Mouse (Mus musculus): ENCODE data around the gene Frmd5.

Gene Frmd5

DNA sequence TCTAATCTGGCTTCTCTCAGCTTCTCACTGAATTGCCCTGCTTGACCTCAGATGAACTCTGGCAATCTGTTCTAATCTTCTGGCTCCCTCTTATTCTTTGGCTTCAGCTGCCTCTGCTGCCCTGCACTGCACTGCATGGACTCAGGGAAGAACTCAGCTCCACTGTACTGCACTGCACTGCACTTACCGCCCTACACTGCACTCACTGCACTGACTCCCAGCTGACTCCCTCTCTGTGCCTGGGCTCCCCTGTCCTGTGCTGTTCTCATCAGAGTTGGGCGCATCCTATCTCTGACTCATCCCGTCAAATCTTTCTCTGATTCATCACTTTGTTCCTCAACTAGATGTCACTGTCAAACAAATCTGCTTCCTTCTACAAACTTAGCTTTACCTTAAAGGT, 124.5 kb downstream of the Frmd5 start:
- DNase-seq = no peak

DNA sequence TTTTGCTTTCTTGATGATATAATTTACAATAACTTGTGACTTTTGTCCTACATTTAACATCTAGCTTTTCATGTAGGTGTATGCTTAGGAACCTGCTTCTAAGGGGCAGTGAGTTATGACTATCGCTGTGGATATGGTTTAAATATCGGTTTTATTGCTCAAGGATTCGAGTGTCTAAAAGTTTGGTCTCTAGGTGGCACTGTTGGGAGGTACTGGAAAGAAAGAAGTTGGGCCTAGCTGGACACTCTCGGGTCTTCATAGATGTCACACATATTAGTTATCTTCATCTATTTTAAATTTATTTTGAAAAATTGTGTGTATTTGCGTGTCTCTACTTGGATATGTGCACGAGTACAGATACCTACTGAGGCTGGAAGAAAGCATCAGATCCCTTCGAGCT, 127.2 kb downstream of the Frmd5 start:
- no peak for DNase-seq

DNA sequence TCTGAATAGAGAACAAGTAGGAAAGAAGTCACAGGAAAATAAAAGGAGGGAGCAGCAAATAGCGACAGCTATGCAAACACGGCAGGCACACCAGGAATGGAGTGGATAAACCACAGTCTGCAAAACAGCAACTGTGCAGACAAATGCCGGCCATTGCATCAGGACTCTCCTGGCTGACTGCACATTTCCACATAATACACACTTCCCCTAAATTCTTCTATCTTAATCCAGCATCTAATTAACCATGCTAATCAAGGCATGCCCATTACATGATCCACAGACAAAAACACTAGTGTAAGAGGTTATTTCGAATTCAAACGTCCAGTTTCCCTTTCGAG, 129.3 kb downstream of the Frmd5 start:
- DNase-seq = no peak

DNA sequence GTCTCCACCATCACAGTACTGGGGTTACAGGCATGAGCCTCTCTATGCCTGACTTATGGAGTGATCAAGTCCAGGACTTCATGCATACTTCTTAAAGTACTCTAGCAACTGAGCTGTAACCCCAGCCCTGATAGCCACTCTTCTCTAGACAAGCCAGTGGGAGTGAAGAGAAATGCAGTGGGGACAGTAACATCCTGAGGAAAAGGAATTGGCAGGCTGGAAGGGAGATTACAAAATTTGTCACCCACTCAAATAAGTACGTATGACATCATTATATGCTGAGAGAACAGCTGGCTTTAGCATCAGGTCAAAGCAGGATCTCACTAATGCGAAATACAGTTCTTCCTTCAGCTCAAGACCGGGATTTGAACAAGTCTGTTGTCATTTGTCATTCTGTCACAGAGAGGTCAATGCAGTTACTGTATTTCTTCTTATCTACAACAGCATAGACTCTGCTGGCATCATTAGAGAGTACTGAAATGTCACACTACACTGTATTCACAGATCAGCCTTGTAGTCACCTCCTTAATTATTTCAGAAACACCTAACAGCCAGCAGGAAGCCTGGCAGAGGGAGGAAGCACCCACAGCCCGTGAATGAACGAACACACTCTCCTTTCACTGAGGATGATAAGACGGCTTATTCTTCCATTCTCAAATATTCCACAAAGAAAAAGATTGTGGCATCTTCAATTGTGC, 129.8 kb downstream of the Frmd5 start:
- DNase-seq = no peak

DNA sequence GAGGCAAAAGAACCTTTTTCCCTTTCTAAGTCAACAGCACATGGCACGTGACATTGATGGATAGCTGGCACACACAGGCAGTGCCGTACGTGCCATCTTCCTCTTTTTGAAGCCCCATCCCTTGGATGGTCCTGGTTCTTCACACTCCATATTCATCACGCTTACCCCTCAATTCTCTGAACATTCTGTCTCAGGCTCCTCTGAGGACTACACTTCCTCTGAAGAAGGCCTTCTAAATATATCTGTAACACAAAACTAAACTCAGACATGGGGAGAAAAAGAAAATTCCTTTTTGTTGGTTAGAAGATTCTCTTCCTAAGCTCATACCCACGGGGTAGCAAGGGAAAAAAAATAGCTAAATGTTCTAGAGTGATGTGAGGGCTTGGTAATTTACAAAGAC, 131.0 kb downstream of the Frmd5 start:
- no peak for DNase-seq

DNA sequence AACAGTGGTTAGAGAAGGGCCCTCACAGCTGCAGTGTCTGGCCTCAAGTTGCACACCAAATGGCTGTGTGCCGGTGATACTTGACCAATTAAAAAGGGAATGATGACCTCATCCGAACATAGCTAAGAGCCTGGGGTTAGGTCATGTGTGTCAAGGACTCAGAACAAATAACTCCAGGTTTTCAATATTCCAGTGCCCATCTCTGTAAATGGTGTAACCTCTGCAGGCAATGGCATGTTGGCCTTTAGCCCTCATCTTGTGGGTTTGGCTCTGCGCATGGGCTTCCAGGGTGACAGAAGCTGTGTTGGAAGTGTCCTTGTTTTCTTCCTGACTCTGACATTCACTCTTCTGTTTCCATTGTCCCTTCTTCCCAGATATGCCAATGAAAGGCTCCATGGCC, 131.8 kb downstream of the Frmd5 start:
- DNase-seq = no peak

DNA sequence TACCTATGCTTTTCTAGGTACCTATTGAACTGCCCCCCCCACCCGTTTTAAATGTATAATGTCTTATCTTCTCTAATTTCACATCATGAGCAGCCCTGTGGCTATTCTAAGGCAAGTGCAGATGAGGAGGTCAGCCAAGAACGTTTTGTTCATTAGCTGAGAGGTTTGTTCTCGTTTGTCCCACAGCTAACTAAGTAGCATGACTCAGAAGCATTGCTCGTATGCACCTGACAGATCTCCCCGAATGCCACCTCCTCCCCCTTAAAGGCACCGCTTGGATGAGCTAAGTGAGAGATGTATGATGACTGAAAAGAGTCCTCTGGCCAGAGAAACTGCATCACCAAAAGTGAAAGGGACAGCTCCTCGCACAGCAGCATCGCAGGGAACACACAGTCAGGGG, 132.7 kb downstream of the Frmd5 start:
- DNase-seq = no peak

DNA sequence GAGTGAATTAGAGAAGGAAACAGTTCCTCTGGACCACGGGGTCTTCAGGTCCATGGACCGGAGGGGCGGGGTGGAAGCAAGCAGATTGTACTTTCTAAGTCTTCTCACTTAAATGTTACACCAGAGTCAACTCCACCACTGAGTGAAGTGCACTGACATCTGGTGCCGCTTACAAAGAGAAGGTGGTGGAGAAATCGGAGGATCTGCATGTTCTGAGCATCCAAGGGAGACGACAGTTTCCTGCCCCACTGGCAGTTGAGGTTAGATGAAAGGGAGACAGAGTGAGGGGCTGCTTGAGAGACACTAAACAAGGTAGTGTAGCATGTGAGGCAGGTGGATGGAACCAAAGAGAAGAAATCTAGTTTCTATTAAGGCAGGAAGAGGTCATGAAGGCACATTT, 137.0 kb downstream of the Frmd5 start:
- peak; percentile 12 to 44 for DNase-seq

DNA sequence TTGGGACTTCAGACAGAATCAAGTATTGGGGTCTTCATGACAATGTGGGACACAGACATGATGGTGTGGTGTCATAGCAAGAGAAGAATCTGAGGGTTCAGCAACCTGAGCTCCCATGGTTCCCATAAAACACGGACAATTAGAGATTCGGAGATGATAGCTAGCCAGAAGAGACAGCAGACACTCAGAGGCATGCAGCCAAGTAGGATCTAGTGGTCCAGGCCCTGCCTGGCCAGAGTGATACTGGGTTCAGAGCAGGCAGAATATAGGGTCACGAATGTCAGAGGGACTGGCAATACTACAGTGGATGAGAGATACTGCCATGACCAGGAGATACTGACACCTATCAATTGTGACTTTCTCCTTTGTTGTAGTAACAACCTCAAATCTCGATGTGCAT, 138.6 kb downstream of the Frmd5 start:
- no peak for DNase-seq

DNA sequence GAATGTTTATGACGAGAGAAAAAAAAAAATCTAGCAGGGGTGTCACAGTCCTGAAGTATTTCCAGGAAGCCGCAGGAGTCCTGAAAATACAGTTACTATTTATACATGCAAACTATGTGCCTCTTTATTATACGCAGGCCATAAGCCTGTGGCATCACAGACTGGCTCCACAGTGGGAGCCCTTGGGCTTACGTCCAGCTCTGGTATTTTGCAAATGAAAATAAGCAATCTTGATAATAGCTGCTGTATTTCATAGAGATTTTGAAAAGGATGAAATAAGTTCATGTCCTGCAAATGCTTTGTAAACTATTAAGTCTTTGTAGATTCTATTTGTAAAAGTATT, 145.8 kb downstream of the Frmd5 start:
- DNase-seq = no peak

DNA sequence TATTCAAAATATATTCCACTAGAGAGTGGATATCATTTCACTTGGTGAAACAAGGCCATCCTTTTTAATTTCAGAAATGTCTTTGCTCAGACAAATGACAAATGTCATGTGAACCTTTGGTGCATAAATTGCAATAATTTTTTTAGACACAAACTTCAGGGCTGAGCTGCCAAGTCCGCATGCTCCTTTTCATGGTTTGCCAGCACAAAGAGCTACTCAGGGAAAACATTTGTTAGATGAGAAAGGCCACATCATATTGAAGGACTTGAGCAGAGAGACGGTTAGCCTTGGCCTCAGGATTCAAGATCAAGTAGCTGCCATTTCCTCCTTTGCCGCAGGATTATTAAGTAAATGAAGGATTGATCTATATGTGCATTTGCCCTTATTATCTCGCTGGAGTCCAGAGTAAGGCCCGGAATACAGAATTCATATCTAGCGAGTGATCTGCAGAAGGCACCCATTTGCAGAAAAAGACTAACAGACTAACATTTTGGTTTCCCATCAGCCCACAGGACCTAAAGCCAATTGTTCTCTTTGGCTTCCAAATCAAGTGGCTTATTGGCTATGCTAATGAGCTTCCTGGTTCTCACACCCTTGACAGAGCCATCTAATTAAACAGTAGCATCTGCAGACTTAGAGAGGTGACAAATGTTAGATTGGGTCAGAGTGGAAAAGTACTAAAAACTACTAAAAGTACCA, 146.3 kb downstream of the Frmd5 start:
- DNase-seq = no peak

DNA sequence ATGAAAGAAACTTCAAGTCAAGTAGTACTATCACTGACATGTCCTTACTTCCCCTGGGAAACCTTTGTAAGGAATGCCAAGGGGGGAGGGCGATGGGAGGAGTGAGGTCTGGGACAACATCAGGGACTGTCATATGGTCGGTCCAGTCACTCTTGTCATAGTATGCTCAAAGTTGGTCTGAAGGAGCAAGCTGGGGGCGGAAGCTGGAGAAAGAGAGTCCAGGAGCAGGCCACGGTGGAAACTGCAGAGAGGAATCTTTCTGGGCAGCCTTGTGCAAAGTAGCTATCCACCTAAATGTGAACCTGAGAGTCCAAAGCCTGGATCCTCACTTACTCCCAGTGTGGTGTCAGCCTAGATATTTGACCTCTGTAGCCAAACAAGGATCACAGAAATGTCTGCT, 147.5 kb downstream of the Frmd5 start:
- no peak for DNase-seq

DNA sequence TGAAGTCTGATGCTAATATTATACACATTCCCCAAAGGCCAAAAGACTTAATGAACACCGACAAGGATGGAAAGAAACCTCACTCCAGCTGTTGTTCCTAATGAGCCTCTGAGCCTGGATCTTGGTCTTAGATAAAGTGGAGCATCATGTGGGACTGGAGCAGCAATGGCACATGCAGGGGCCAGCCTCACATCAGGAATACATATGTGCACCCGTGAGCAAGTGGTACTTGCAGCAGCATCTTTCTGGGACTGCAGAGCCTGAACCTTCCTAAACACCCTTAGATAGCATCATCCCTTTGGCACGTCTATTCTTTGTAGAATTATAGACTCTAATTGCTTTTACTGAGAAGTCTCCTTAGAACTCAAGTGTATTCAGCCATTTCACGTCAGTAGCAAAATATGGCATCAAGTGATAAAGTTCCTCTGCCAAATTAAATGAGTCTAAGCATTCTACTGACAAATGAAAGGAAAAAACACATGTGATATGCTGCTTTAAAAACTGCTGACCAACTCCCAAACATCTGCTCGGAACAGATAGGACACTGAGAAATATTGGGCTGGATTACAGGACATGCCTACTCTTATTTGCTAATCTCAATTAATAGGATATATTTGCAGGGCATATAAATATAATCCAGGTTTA, 148.6 kb downstream of the Frmd5 start:
- DNase-seq = no peak

DNA sequence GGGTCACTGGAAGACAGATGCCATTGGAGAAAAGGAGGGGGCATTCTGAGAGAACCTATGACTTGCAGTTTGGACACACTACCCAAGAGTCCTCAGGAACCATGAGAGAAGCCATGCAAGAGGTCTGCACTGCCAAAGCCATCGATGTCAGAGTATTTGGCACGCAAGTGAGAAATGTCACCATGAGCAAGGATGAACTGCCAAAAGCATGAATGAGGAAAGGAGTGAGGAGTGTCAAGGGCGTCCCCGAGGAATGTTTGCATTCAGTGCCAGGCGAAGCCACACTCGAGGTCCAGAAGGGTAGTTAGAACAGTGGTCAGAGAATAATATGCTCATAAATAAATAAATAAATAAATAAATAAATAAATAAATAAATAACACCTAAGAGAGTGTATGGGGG, 150.9 kb downstream of the Frmd5 start:
- DNase-seq = no peak

DNA sequence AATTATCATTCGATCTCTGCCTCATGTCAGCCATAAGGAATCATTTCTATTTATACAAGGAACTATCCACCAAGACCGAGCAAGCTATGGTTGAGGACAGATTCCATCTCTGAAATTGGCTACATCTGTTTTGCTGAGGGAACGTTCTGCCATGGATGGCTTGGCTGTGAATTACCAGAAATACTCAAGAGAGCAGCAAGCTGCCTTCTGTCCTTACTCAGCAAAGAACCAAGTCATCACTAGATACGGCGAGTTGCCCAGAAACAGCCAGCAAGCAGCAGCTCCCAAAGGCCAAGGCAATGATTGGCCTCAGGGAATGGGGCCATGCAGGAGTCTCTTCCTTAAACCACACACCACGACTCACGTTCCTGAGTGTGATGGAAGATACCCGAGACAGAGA, 151.8 kb downstream of the Frmd5 start:
- DNase-seq = no peak

DNA sequence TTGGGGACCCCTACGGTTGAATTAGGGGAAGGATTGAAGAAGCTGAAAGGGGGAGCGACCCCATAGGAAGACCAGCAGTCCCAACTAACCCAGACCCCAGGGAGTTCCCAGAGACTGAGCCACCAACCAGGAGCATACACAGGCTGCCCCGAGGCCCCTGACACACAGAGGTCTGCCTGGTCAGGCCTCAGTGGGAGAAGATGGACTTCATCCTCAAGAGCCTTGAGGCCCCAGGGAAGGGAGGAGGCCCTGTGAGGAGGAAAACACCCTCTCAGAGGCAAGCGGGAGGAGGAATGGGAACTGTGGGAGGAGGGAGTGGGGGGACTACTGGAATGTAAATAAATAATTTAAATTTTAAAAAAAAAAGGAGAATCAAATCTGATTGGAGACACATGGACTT, 160.4 kb downstream of the Frmd5 start:
- no peak for DNase-seq

DNA sequence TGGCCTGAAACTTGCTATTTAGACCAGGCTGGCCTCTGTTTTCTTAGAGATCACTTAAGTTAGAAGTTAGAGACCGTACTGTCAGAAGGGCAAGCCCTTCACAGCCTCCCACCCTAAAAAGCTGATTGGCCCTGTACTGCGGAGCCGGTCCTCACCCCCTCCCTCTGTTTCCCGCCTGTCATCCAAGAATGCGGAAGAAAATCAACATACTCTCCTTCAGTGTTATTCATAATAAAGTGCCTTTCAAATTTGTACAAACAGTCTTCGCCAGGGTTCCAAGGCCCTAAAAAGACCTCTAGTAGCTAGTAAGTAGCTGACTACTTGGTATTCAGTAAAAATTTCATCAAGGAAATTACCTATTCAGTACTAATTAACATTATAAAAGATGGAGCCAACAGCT, 164.0 kb downstream of the Frmd5 start:
- no peak for DNase-seq

DNA sequence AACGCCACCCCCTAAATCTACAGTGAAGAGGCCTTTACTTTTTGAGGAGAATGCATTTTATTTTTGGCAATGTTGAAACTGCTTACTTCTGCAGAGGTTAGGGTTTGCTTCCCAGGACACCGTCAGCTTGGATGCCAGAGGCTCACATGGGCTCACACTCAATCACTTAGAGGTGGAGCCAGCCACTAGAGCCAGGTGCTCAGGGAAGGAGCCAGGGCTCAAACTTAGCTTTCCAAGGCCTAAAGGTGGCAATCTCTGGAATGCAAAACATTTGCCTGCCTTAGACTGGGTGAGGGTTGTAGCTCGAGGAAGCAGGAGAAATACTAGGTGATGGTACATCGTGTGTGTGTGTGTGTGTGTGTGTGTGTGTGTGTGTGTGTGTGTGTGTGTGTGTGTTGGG, 174.8 kb downstream of the Frmd5 start:
- no peak for DNase-seq

DNA sequence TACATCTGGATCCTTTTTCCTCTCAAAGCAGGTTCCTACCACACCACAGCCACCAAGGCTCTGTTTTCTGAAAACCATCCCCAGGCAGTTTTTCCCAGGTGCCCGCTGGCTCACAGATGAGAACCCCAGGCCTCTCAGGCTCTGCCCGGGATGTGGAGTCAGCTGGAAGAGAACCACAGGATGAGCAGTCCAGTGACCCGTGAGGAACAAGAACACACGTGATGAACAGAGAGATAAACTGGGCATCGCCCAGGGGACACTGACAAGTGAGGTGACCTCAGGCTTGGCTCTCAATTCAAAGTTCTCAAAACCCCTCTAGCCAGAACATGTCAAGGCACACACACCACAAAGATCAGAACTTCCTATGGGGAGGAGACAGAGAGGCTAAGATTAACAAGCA, 176.6 kb downstream of the Frmd5 start:
- DNase-seq = no peak

DNA sequence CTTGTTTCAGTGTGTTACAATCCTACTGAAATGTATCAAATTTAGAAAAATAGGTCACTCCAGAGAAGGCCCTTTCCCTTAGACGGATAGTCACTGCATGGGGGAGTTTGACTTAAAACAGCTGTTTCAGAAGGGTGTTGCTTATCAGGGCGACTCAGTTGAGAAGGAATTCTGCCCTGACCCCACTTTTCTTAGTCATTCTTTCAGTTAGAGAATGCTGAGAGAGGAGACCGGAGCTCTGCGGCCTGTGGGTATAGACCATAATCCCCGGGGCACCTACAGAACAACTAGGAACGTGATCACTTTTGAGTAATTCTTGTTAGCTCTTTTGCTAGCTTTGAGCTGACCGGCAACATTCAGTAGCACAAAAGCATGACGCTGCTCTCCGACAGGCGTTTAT, 178.6 kb downstream of the Frmd5 start:
- no peak for DNase-seq

DNA sequence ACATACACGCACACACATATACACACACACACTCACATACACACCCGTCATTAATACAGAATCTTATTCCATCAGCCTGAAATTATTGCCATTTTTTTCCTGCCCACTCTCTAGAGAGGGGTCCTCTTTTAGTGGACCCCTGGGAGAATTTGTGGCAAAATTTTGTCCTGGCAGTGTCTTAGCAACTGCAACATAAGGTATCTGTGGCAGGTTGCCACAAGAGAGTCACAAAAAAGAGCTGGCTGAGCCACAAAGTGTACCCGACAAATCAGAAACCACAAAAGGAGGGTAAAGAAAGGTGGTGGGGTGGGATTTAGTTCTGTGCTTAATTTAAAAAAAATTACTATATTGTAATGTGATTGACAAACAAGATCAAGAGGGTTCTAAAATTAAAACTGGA, 181.0 kb downstream of the Frmd5 start:
- no peak for DNase-seq

DNA sequence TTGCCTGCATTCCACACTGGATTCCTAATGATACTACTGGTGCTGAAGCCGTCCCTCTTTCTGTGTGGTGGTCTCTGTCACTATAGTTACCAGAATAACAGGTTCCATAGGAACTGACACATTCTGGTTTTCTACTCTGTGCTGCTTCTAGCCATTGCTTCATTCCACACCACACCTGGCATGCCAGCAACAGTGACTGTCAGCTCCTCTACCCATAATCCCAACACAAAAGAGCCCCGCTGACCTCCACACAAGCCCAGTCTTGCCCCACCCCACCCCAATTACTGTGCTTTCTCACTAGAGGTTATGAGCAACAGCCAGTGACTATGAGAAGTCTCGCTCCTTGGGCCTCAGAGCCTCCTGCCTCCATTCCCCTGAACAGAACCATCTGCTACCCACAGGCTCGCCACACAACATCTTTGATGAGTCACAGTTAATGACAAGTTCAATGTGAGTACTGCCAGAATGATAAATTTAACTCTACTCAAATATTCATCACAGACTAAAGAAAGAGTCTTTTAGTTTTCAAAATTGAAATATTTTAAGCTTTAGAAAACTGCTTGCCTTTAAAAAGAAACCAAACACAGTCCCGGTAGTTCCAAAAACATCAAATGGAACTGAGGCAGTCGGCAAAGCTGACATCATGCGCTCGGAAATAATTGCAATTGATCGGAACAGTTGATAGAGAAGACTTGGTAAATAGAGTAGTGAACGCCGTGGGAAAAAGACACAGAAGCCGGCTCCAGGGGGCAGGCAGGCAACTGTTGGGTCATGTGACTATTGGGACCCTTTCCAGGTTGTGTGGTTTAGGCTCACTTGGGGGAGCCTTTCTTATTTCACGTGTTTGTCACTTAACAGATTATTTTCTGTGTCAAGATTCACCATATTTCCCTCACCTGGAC, 185.4 kb downstream of the Frmd5 start:
- DNase-seq = no peak

DNA sequence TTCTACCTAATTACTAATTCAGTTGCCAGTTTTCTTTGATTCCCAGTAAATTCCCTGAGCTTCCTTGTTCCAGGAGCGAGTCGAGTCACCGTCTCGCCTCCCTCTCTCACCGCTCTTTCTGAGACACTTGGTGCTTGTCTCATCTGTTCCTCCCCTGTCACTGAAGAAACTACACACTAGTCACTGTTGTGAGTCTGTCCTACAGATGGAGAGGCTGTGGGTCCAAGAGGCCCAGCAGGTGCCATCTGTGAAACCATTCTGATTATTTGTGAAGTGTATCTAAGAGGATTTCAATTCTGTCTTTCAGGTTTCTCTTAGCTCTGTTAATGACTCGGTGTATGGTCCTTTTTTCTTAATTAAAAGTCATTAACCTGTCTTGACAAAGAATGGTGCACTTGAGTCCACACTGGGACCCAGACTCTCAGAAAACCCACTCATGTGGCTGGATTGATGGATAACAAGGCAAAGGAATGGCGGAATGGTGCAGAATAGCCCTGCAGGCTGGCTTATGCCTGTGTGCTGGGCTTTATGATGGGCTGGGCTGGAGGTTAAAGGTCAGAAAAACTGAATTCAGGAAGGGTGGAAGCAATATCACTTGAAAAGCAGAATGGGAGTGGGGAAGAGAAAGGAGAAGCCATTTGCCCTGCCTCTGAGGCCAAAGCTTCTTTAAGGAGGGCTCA, 186.2 kb downstream of the Frmd5 start:
- DNase-seq = no peak
